Mouse (Mus musculus): ENCODE measurements around the gene Gm20388. TPM values are rescaled to one million over a fixed set of nuclear protein-coding genes. Genes with fewer than 3 reads are reported as not detected.
A peak's percentile ranks its signal among the peaks of the same experiment; 100 is the strongest.

Gene Gm20388
- total RNA-seq, 2 experiments from 2014 or later: 4.0 TPM; not detected in 1

DNA sequence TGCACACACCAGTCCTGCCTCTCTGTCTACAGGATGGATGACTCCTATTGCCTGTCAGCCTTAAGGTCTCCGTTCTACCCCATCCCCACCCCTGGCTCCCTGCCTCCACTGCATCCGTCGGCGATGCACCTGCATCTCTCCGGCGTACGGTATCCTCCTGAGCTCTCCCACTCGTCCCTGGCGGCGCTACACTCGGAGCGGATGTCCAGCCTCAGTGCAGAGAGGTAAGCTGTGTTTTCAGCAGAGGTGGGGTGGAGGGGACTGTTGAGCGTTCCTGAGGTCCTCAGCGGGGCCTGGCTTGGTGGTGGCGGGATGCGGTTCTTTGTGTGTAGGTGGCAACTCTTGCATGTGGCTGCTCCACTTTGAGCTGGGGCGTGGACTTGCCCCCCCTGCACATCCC, 657.1 kb downstream of the Gm20388 start:
- no peak for DNase-seq

DNA sequence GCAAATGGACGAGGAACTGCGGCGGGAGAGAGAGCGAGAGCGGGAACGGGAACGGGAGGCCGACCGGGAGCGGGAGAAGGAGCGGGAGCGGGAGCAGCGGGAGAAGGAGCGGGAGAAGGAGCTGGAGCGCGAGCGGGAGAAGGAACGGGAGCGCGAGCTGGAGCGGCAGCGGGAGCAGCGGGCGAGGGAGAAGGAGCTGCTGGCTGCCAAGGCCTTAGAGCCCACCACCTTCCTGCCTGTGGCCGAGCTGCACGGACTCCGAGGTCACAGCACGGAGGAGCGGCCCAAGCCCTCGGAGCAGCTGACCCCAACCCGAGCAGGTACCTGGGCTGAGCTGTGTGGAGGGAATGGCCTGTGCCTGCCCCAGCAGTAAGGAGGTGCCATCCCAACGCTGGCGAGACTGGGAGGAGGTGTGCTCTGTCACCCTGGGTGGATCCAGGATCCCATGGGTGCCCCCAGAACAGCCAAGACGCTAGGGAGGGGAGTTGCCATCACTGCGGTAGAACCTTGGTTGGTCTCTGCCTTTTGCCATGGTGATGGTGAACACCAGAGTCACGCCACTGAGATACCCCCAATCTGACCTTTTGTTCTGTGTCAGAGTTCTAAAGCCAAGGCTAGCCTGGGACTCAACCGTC, 657.6 kb downstream of the Gm20388 start:
- DNase-seq: no peak

DNA sequence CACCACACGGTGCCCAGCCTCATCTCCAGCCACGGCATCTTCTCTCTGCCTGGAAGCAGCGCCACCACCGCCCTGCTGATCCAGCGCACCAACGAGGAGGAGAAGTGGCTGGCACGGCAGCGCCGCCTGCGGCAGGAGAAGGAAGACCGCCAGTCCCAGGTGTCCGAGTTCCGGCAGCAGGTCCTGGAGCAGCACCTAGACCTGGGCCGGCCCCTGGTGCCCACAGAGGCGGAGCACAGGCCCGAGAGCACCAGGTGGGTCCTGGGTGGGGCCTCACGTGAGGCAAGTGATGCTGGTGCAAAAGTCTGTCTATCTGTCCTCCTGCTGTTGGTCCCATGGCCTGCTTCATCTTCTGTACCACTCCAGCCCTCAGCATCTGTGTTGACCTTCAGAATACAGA, 658.5 kb downstream of the Gm20388 start:
- no peak for DNase-seq

DNA sequence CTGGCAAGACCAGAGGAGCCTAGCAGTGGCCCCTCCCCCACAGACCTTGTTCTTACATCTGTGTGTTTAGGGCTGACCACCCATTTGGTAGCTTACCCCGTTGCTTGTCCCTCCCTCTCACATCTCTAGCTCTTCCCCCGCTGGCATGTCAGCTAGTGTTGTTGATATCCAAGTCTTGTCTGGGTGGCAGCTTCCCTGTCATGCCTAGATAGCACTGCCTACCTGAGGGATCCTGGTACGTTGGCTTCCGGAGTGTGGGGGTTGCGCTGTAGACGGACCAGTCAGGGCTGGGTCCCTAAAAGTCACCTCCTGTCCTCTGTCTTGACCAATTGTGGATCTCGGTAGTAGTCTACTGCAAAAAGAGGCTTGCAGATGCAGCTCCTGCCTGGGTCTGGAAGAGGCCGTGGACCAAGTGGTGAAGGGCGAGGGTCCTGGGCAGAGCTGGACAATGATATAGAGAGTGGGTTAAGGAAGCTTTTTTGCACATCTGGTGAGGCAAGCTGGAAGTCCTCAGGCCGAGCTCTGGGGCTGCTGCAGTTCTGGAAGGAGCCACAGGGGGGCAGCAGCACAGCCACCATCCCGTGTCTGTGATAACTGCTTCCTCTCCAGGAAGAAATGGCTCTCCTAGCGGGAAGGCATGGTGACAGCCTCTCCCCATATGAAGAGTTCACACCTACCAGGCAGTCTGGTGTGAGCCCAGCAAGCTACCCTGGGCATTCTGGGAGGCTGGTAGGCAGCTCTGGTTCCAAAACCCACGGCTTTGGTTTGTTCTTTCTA, 659.5 kb downstream of the Gm20388 start:
- peak; percentile 72 to 85 for DNase-seq

DNA sequence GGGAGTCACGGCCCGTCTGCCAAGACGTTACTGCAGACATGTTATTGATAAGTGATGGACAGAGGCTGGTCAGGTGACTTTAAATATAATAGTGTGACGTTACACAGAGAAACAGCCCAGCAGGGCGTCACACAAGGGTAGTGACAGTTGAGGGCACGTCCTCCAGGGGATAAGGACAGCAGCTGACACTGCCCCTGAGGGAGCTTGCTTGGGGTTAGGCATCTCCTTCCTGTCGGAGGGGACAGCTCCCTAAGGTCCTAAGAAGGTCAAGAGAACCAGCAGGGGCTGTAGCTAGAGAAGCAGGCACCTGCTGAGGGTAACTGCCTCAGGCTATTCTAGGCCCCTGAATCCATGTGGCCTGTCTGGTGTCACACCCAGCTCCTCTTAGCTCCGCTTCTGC, 660.9 kb downstream of the Gm20388 start:
- no peak for DNase-seq

DNA sequence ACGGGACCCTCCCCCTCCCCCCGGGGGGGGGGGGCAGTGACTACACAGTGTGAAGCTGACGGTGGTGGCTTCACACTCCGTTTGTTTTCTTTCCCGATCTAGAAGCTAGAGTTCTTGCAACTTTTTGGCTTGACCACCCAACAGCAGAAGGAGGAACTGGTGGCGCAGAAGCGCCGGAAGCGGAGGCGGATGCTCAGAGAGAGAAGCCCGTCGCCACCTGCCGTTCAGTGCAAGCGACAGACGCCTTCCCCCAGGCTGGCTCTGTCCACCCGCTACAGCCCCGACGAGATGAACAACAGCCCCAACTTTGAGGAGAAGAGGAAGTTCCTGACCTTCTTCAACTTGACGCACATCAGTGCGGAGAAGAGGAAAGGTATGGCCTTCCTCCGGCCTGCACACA, 661.9 kb downstream of the Gm20388 start:
- DNase-seq: no peak

DNA sequence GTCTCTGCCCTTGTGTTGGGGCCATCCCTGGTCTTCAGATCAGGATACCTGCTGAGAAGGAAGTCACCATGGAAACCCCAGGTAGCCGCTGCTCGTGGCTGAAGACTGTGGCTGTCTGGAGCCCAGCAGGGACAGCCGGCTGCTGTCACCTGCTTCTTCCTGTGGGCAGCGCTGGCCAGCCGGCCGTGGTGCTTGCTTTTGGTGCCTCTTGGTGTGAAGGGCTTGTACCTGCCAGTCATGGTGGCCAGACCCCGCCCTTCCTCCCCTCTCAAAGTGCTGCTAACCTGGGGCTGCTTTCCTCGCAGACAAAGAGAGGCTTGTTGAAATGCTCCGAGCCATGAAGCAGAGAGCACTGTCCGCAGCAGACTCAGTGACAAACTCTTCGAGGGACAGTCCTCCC, 663.2 kb downstream of the Gm20388 start:
- no peak for DNase-seq

DNA sequence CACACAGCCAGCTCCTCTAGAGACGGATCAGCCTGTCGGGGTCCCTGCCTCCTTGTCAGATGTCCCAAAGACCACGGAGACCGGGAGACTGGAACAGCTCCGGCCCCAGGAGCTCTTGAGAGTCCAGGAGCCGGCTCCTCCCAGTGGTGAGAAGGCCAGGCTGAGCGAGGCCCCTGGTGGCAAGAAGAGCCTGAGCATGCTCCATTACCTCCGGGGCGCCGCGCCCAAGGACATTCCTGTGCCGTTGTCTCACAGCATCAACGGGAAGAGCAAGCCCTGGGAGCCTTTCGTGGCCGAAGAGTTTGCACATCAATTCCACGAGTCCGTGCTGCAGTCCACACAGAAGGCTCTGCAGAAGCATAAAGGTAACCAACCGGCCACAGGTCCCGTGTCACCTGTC, 664.3 kb downstream of the Gm20388 start:
- no peak for DNase-seq

DNA sequence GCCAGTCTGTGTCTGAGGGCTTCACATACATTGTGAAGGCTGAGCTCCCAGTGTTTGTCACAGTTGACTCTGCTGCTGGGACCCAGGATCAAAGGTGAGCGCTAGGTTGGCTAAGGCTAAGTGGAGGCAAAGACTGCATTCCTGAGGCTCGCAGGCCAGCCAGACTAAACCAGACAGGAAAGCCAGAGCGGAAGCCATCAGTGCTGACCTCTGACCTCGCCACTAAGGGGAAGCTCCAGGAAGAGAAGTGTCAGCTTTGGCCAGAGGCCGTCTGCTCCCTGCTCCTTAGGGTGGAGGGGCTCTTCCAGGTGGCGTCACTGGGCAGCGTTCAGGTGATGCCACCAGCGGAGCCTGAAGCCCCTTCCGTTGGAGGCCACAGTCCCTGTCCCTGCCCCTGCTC, 665.2 kb downstream of the Gm20388 start:
- no peak for DNase-seq

DNA sequence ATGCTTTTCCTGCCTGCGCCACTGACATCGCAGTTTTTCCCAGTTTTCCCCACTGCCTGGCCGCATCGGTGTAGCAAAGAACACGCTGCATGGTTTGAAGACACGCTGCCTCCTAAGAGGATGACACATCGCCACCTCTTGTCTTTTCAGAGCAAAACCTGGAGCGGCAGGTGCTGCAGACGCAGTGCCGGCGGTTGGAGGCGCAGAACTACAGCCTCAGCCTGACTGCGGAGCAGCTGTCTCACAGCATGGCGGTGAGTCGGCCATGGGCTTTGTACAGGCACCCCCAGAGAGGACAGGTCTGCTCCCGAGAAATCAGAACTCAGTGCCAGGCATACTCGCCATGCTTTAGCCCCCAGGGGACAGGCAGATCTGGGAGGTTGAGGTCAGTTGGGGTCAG, 667.2 kb downstream of the Gm20388 start:
- no peak for DNase-seq

DNA sequence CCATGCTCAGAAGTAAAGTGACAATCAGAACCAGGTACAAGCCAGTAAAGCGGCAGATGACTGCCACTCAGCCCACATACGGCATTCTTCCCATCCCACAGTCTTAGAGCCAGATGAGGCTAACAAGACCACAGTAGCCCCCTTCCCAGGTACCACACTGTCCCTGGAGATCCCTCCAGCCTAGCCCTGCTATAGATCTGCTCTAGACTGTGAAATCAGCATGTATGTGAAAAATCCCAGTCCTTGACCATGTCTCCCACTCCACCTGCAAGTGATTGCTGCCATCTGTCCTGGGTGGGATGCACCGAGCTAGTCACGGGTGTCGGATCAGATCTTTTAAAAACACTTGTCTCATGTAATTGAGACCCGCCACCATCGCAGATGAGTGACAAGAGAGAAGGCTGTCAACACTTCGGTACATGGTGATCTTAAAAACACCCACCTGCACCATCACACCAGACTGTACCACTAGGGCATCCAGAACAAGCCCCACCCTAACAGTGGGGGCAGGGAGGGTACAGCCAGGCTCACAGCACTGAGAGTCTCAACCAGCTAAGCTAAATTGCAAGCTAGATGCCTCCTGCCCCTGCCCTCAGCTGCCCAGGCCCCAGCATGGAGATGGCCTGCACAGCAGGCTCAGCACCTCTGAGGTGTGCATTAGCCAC, 669.8 kb downstream of the Gm20388 start:
- no peak for DNase-seq

DNA sequence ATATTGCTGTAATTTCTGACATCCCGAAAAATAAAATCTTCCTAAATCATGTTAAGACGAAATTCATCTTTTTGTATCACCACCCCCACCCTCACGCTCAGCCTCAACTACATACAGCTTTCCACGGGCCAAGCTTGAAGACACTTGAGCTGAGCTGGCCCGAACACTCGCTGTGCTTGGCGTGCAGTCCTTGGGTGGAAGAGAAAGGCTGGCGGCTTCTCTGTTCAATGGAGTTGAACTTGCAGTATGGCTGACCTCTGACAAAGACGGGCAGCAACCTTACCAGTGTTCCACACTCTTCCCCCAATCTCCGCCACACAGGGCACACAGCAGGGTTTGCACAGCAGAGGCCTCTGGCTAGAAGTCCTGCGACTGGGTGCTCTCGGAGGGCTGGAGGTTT, 670.7 kb downstream of the Gm20388 start:
- DNase-seq: no peak

DNA sequence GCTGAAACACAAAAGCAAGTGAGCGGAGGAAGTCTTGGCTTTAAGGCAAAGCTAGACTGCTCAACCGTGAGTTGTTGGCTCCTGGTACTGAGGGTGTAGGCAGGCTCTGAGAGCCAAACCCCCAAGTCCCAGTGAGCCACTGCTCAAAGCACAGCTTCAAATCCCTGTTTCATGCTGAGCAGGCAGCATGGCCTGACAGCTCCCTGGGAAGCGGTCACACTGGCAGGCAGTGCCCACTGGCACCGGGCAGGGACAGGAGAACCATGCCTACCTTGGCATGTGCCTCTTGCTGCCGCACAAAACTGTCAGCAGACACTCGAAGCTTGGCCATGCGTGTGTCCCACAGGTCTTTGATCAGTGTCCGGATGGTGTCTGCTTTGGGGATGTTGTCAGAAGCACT, 671.2 kb downstream of the Gm20388 start:
- DNase-seq: peak; percentile 64 to 84

DNA sequence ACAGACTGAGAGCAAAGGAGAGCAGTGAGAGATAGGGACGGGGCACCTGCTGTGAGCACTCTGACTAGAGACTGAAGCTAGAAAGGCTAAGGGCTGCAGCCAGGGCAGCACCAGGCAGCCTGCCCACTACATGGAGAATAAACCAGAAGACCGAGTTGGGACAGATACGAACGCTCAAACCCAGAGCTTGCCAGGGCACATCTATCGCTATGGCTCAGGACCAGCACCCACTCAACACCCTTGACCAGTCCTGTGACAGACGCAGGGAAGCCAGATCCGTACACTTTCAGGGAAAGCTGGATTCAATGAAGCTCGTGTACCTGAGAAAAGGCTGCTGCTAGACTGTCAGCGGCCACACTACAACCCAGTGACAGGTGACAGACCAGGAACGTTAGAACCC, 674.9 kb downstream of the Gm20388 start:
- peak; percentile 76 to 78 for DNase-seq

DNA sequence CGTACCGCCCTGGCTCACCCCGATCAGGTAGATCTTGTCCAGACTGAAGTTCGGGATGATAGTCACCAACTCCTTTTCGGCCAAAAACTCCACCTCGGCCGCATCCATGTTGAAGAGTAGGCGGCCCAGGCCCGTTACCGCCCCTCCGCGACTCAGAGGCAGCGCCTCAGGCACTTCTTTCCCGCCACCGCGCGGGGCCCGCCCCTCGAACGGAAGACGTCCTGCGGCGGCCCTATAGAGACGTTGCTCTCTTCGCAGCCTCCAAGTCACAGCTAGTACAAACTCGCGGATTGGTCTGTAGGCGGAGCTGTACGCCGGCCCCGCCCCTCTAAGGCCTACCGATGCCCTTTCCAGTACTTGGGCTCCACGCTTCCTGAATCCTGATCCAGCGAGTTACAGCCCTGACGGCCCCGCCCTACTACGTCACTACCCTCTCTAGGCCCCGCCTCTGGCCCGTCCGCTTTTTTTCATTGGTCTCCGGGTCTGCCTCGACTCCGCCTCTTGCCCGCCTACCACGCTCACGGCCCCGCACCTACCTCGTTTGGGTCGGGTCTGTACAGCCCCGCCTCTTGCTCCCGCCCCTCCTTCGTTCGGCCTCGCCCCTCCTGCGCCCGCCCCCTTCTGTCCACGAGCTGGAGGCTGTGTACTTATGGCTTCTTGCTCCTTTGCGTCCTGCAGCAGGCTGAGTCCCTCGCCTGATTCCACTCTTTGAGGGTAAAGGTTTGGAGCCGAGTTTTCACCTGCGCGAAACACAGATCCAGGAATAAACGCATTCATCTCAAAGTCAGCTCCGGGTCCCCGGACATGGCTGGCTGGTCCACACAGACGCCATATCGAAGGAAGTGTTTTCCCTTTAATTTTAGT, 678.5 kb downstream of the Gm20388 start, which contains the start of gene Gins2:
Gene Gins2 (minus strand): TSS at position 397 of the 864 bp plus-strand sequence.
- peak; percentile 99 to 100 for DNase-seq

DNA sequence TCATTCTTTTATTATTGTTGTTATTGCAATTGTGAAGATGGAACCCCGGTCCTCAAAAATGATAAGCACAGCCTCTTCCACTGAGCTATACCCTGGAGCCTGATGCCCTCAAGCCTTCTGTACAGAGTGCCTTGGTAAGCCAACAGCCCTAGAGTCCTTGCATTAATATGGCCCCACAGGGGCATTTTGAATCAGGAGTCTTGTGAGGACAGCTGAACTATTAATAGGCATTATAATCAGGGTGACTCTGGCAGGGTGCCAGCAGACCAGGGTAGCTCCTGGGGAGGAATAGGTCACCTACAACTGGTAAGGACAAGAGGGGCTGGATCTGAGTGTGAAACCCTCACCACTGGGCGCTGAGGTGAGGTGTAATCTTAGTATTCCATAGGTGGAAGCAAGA, 679.3 kb downstream of the Gm20388 start:
- DNase-seq: peak; percentile 54 to 68

DNA sequence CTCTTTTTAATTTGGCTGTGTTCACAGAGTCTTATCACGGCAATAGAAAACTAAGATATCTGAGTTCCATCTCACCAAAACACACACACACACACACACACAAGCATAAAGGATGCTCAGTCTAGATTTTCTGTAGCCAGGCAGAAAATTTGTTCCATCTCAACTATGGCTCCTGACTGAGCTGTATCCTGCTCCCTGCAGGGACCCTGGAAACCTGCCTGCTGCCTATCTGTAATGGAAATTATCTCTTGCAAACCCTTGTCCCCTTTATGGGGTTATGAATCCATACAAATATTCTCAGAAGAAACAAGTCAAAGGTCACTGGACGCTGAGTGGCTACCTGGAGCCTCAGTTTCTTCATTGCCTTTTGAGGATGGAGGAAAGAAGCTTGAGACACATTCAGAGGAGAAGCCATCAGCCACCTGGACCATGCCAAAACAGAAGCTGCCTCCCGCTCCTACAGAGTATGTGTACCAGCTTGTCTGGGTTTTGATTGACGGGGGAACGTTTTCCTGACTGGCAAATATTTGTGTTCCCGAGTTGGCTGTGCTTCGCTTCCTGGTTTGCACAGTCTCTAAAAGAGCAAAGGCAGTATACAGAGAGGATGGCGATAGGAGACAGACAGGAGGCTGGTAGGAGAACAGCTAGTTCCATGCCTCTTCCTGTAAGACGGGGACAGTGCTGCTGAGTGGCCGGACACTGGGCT, 681.1 kb downstream of the Gm20388 start:
- DNase-seq: no peak

DNA sequence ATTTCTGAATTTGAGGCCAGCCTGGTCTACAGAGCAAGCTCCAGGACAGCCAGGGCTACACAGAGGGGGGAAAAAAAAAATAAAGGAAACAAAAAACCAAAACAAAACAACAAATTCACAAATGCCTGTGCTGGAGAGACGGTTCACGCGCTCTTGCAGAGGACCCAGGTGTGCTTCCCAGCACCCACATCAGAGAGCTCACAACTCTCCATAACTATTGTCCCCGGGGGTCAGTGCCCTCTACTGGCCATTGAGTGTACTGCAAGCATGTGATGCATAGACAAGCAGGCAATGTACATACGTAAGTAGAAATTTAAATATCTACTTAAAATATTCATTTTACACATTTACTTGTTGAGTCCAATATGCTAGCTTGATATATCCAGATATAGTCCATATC, 683.9 kb downstream of the Gm20388 start:
- DNase-seq: no peak

DNA sequence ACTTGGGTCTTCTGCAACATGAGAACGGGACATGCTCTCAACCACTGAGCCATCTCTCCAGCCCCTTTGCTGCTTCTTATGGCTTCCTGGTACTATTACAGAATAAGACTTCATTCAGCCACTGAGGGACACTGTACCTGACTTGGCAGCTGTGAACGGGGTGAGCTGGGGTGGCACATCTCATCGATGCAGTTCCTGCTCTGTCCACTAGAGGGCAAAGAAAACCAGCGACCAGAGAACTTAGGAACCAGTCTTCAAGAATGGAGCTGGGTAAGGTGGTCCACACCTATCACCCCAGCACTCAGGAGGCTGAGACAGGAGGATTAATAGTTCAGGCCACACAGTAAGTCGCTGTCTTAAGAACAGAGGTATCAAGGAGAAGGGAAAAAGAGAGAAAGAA, 685.3 kb downstream of the Gm20388 start:
- DNase-seq: peak; percentile 44 to 82

DNA sequence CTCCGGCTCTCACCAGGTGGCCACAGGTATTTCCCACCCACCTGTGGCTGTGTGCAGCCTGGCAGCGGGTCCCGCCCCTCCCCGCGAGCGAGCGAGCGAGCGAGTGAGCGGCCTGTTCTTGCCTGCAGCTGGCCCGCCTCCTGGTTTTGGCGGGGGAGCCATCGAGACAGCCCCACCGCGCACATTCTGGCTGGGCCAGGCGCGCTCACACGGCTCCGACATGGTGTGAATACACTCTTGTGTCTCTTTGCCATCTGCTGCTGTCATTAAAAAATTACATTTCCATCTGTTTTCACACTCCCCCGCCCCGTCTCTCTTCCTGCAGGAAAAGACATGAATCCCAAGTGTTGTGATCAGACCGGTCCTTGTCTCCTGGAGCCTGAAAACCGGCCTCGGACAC, 687.9 kb downstream of the Gm20388 start:
- peak; percentile 29 to 38 for DNase-seq

DNA sequence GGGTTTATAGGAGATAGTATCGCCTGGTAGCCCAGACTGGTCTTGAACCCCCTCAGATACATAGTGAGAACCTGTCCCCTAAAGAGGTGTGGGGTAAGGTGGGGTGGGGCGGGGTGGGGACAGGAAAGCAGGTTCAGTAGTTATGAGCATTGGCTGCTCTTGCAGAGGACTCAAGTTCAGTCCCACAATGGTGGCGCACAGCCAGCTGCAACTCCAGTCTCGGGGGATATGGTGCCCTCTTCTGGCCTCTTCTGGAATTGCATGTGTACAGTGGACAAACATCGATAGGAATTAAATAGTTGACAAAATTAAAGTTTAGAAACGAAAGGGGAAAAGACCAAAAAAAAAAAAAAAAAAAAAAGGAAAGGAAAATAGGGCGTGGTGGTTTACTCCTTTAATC, 688.9 kb downstream of the Gm20388 start:
- peak; percentile 82 to 93 for DNase-seq

DNA sequence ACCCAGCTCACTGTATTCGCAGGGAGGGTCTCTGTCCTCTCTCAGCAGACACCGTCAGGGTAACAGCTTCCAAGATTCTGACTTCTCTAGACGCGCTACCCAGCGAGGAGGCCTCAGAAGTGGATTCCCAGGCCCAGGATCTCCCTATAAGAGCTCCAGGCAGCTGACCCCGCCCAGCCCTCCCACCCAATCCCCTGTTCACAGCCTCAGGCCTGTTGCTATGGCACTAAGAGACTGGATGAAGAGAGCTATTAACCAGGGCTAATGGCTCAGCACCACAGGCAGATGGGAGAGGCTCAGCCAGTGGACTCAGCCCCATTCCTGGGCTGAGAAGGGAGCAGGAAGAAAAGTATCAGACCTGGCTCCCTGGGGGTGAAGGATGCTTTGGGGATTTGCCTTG, 692.0 kb downstream of the Gm20388 start:
- no peak for DNase-seq
